Mouse (Mus musculus): ENCODE data around the gene Exo5.

Gene Exo5

GRCm38 (mm10) chr4:120924554-120925299, at the start of gene Exo5:
Gene Exo5 (minus strand): TSS chr4:120925017.
- in situ Hi-C loops (cut with MboI) = no loop called here

GRCm38 (mm10) chr4:120971842-120972241, 47.0 kb upstream of the Exo5 start:
- in situ Hi-C loops (cut with MboI) = no loop called here

- in situ Hi-C loops (cut with MboI) = no loop called here
Measured at GRCm38 (mm10) chr4:120969382-120970146, 44.7 kb upstream of the Exo5 start.

- in situ Hi-C loops (cut with MboI) = no loop called here
Measured at GRCm38 (mm10) chr4:120968486-120968885, 43.7 kb upstream of the Exo5 start.

- in situ Hi-C loops (cut with MboI) = no loop called here
Measured at GRCm38 (mm10) chr4:120955586-120955985, 30.8 kb upstream of the Exo5 start.

DNA sequence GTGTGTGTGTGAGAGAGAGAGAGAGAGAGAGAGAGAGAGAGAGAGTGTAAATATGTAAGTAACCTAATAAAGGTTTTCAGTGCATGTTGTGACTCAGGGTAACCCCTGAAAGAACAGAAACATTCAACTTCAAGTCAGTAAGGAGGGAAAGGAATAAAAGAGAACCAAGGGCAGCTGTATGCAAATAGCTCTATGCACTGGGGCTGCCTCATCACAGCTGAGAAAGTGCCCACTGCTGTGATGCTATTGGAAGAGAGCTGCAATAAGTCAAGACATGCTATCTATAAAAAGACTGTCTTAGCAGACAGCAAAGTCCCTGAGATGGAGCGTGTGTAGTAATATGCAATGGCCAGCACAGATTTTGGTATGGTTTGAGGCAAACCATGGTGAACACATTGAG, 28.9 kb upstream of the Exo5 start:
- in situ Hi-C loops (cut with MboI) = no loop called here

GRCm38 (mm10) chr4:120953038-120953437, 28.2 kb upstream of the Exo5 start:
- in situ Hi-C loops (cut with MboI) = no loop called here

DNA sequence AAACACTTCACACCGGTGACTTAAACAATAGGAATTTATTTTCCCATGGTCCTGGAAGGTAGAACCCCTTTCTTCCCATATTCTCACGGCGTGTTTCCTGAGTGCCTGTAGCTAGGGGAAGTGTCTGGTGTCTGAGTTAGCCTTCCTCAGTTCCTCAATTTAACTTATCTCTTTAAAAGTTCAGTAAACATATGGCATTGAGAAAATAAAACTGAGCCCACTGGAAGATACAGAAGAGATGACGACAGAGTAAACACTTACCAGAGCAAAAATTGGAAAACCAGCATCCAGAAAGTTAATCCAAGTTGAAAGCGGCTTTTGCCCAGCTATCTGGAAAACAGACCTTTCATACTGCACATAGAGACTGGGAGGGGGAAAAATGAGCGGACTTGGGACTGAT, 27.3 kb upstream of the Exo5 start:
- in situ Hi-C loops (cut with MboI) = no loop called here

GRCm38 (mm10) chr4:120951428-120951973, 26.7 kb upstream of the Exo5 start, which contains the start of gene Zfp69:
Gene Zfp69 (minus strand): TSS chr4:120951699.
- in situ Hi-C loops (cut with MboI) = no loop called here

DNA sequence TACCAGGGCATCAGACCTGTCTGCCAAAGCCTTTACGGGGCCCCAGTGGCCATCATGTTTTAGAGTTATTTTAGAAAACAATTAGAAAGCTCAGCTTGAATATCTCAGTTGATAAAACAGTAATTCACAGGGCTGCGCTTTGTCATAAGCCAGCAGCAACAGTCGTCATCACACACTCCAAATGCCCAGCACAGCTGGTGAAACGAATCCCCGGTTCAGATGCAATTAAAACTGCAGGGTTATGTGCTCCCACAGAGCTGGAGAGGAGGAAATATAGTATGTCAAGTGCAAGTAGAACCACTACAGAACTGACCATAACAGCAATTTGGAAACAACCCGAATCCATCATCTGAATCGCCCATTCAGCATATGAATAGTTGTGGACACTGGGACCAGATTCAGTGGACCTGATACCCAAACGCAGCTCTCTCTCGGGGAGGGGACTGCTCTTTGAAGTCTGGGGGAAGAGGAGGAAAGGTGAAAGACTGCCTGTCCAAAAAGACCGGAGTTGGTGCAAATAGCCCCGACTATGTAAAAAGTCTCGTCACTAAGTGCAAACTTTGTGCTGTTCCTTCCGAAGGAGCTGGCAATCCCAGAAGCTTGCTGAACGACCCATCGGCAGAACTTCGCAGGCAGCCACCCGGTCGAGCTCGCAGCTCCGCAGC, 26.1 kb upstream of the Exo5 start:
- in situ Hi-C loops (cut with MboI) = no loop called here

DNA sequence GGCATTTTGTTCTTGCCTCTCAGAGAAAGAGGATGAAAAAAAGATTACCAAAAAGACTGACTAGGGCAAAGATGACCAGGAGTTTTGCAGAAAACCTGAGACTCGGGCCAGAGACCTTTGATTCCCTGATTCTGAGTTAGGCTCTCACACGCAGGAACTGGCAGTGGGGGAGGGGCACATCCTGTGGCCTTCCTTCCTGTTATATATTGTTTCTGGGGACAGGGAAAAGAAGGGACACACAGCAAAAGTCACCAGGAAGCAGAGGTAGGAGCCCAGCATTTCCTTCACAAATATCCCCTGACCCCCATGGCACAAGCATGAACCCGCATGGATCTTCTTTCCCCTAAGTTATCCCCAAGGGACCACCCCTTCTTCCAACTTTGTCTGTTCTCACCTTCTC, 24.1 kb upstream of the Exo5 start:
- in situ Hi-C loops (cut with MboI) = no loop called here

- in situ Hi-C loops (cut with MboI) = no loop called here
Measured at GRCm38 (mm10) chr4:120935006-120935405, 10.2 kb upstream of the Exo5 start.

DNA sequence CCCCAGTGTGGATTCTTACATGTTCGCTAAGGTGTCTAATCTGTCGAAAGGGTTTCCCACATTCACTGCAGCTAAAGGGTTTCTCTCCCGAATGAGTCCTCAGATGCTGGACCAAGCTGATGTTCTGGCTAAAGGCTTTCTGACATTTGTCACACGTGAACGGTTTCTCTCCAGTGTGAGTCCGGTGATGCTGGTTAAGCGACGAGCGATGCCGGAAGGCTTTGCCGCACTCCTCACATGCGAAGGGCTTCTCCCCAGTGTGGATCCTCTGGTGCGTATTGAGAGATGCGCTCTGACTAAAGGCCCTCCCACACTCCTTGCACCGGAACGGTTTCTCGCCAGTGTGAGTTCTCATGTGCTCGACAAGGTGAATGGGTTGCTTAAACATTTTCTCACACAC, 5.9 kb upstream of the Exo5 start:
- in situ Hi-C loops (cut with MboI) = no loop called here

- in situ Hi-C loops (cut with MboI) = no loop called here
Measured at GRCm38 (mm10) chr4:120928686-120929085, 3.9 kb upstream of the Exo5 start.

DNA sequence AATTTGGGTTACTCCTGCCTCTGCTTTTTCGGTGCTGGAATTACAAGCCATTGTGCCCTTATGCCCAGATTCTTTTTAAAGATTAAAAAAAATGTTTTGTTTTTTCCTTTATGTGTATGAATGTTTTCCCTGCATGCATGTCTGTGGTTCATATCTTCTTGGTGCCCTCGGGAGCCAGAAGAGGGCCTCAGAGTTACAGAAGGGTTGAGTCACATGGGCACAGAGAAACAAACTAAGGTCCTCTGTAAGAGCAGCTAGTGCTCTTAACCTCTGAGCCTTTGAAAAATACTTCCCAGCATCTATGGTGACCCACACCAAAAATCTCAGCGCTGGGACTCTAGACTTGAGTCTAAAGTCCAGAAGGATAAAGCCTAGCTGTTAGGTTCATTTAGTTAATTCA, 569 bp upstream of the Exo5 start:
- in situ Hi-C loops (cut with MboI) = no loop called here

DNA sequence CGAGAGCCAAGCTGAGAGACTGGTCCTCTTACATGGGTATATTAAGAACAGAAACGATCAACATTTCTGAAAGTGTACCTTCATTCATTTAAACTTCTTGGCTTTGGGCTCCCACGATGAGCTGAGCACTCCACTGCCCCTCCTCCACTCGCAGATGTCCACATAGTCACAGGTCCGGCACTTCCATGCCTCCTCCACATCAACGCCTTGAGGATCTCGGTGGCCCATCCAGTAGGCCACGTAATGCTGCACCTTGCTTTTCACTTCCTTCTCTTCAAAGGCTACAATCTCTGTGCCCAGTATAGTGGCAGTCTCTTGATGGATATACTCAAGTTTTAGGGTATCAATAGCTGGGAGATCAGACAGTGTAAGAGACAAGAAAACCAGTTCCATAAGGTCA, 3.4 kb downstream of the Exo5 start:
- in situ Hi-C loops (cut with MboI) = no loop called here

DNA sequence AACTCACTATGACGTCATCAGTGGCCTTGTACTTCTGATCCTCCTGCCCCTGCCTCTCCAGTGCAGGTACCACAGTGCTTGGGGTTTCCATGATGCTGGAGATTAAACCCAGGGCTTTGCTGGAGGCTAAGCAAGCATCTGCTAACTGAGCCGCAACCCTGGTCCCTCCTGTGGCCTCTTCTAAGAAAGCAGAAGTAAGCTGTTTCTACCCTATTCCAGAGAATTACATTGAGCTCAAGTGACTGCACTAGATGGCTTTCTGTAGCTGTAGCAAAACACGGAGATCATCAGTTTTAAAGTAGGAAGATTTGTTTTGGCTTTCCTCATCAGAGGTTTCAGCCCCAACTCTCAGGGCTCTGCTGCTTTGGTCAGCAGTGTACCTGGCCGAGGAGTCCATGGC, 10.3 kb downstream of the Exo5 start:
- in situ Hi-C loops (cut with MboI) = no loop called here

GRCm38 (mm10) chr4:120913861-120914260, 11.0 kb downstream of the Exo5 start:
- in situ Hi-C loops (cut with MboI) = no loop called here

GRCm38 (mm10) chr4:120913443-120913842, 11.4 kb downstream of the Exo5 start:
- in situ Hi-C loops (cut with MboI) = no loop called here

GRCm38 (mm10) chr4:120912866-120913265, 12.0 kb downstream of the Exo5 start:
- in situ Hi-C loops (cut with MboI) = no loop called here

- in situ Hi-C loops (cut with MboI) = no loop called here
Measured at GRCm38 (mm10) chr4:120911086-120911485, 13.7 kb downstream of the Exo5 start.

- in situ Hi-C loops (cut with MboI) = no loop called here
Measured at GRCm38 (mm10) chr4:120909558-120910150, 15.2 kb downstream of the Exo5 start.
